Mouse (Mus musculus) bone marrow macrophage, adult 2 months (primary cell): ENCODE results near the gene Med24. TPM values are rescaled to one million over a fixed set of nuclear protein-coding genes. Genes with fewer than 3 reads are reported as not detected.
"Not testable (repeated sequence)": the region's sequence is repeated elsewhere in the genome, so short reads cannot be mapped to it uniquely, and the experiment has no call there.

ENCODE experiments used
- H3K27ac ChIP-seq: 2 replicates; pipeline ENCODE4 v1.5.1; 2012; ENCODE audit warnings: low read depth, low read length; ENCODE audit not compliant: insufficient read depth
- H3K4me1 ChIP-seq: 2 replicates; pipeline ENCODE4 v1.6.1; 2012; ENCODE audit warnings: low read length; ENCODE audit not compliant: control insufficient read depth, insufficient read depth
- H3K4me3 ChIP-seq: 2 replicates; pipeline ENCODE4 v1.5.1; 2012; ENCODE audit warnings: mild to moderate bottlenecking, low read length, moderate library complexity; ENCODE audit not compliant: insufficient read depth
- CTCF ChIP-seq: IDR thresholded peaks from 2 replicates; pipeline ENCODE4 v1.5.1; 2012; ENCODE audit warnings: low read depth, mild to moderate bottlenecking, low read length, moderate library complexity
- POLR2A ChIP-seq: IDR thresholded peaks from 2 replicates; pipeline ENCODE4 v1.6.1; 2012; ENCODE audit warnings: mild to moderate bottlenecking, low read depth, low read length, borderline replicate concordance
- polyA plus RNA-seq: library from polyadenylated mRNA; stranded (reverse); fragments of >200 nt; gene quantifications from 2 replicates; pipeline ENCODE4 v1.2.4, GENCODE M21; 2012; ENCODE audit not compliant: missing spikeins, insufficient read depth, insufficient read length

The Med24 gene
- polyA plus RNA-seq, 1 experiment, result 32.2 TPM

GRCm38 (mm10) chr11:98740026-98740392 lies 10.8 kb upstream of the Med24 start:
- H3K4me3 ChIP-seq, result peak overlapping the region; percentile 56
- H3K27ac ChIP-seq, result no peak overlapping the region
- peaks cover 17% of the 10 kb centered on the region for H3K4me1 ChIP-seq
- TF ChIP-seq POLR2A (no peak), CTCF (no peak)

GRCm38 (mm10) chr11:98738925-98739324 lies 9.7 kb upstream of the Med24 start:
- Histone ChIP-seq H3K4me3 (no peak overlapping the region), H3K27ac (no peak overlapping the region), H3K4me1 (peaks cover 15% of the 10 kb centered on the region)
- TF ChIP-seq CTCF (no peak), POLR2A (no peak)

- Histone ChIP-seq H3K4me1 (peaks cover 11% of the 10 kb centered on the region), H3K27ac (no peak overlapping the region), H3K4me3 (no peak overlapping the region)
- TF ChIP-seq CTCF, result no peak
- no peak for TF ChIP-seq POLR2A
These were observed 9.2 kb upstream of the Med24 start for GRCm38 (mm10) chr11:98738428-98738911.

- H3K4me3 ChIP-seq, H3K4me1 ChIP-seq, H3K27ac ChIP-seq: not testable (repeated sequence)
These were observed 8.0 kb upstream of the Med24 start for GRCm38 (mm10) chr11:98737220-98737619.

- TF ChIP-seq POLR2A (no peak), CTCF (no peak)
- Histone ChIP-seq H3K4me1 (peaks cover 6% of the 10 kb centered on the region), H3K27ac (no peak overlapping the region), H3K4me3 (no peak overlapping the region)
These were observed 6.9 kb upstream of the Med24 start for GRCm38 (mm10) chr11:98736176-98736575.

GRCm38 (mm10) chr11:98735111-98735510 lies 5.9 kb upstream of the Med24 start:
- Histone ChIP-seq H3K4me1 (peaks cover 3% of the 10 kb centered on the region), H3K4me3 (no peak overlapping the region), H3K27ac (no peak overlapping the region)
- TF ChIP-seq CTCF (no peak), POLR2A (no peak)

GRCm38 (mm10) chr11:98734020-98734419 lies 4.8 kb upstream of the Med24 start:
- no peak for TF ChIP-seq POLR2A
- peak; percentile 23; the same call in 1 of the 2 replicates for TF ChIP-seq CTCF
- Histone ChIP-seq H3K4me3 (no peak overlapping the region), H3K4me1 (no peaks in the 10 kb centered on the region), H3K27ac (no peak overlapping the region)

- no peak for TF ChIP-seq POLR2A
- no peak for TF ChIP-seq CTCF
- H3K4me1 ChIP-seq, result no peaks in the 10 kb centered on the region
- no peak overlapping the region for H3K4me3 ChIP-seq
- no peak overlapping the region for H3K27ac ChIP-seq
These were observed 1.9 kb upstream of the Med24 start for GRCm38 (mm10) chr11:98731134-98731533.

GRCm38 (mm10) chr11:98730727-98731126 lies 1.5 kb upstream of the Med24 start:
- Histone ChIP-seq H3K4me3 (no peak overlapping the region), H3K27ac (no peak overlapping the region), H3K4me1 (no peaks in the 10 kb centered on the region)
- TF ChIP-seq CTCF (no peak), POLR2A (no peak)

GRCm38 (mm10) chr11:98725926-98726506 lies 3.2 kb downstream of the Med24 start:
- Histone ChIP-seq H3K4me1 (peaks cover 3% of the 10 kb centered on the region; the same call in 1 of the 2 replicates), H3K27ac (no peak overlapping the region), H3K4me3 (no peak overlapping the region)
- TF ChIP-seq POLR2A (no peak), CTCF (no peak)

- Histone ChIP-seq H3K27ac (no peak overlapping the region), H3K4me1 (peaks cover 3% of the 10 kb centered on the region; the same call in 1 of the 2 replicates), H3K4me3 (no peak overlapping the region)
- TF ChIP-seq CTCF, result no peak
- TF ChIP-seq POLR2A, result no peak
These were observed 6.1 kb downstream of the Med24 start for GRCm38 (mm10) chr11:98723098-98723497.
